Mouse (Mus musculus) gastrocnemius, postnatal 36 days (tissue): ENCODE results near the gene Atp5f1. TPM values are rescaled to one million over a fixed set of nuclear protein-coding genes. Genes with fewer than 3 reads are reported as not detected.
"Not testable (repeated sequence)": the region's sequence is repeated elsewhere in the genome, so short reads cannot be mapped to it uniquely, and the experiment has no call there.

ENCODE experiments used
- DNase-seq, 2 experiments: peaks; one replicate each; pipeline ENCODE4 v3.0.0; 2022
- intact Hi-C: fragments of 180-260 bp; cut with DNase I; formaldehyde crosslinking; loops from one replicate; pipeline ENCODE4 v1.15.1; 2025
- total RNA-seq, 2 experiments: library from RNA; stranded (reverse); gene quantifications; 2 replicates each; pipeline ENCODE4 v1.2.3; 2021

Atp5f1 gene
- total RNA-seq, 2 experiments from 2014 or later = 614 to 667 TPM

- no peak for DNase-seq
- intact Hi-C loops = no loop called here
Measured at GRCm38 (mm10) chr3:105932240-105933071, 27.4 kb downstream of the Atp5f1 start, which contains the start of gene I830077J02Rik. Gene I830077J02Rik (minus strand): TSS chr3:105932664.

GRCm38 (mm10) chr3:105931095-105931494 lies 28.8 kb downstream of the Atp5f1 start:
- no peak for DNase-seq
- intact Hi-C loops = no loop called here

- DNase-seq = no peak
- intact Hi-C loops = no loop called here
Measured at GRCm38 (mm10) chr3:105929821-105930220, 30.1 kb downstream of the Atp5f1 start.

GRCm38 (mm10) chr3:105928781-105929180 lies 31.1 kb downstream of the Atp5f1 start:
- DNase-seq = no peak
- intact Hi-C loops = no loop called here

GRCm38 (mm10) chr3:105928195-105928569 lies 31.7 kb downstream of the Atp5f1 start:
- intact Hi-C loops = no loop called here
- DNase-seq = no peak

GRCm38 (mm10) chr3:105927561-105928194 lies 32.2 kb downstream of the Atp5f1 start:
- intact Hi-C loops = no loop called here
- DNase-seq = no peak

GRCm38 (mm10) chr3:105924616-105925015 lies 35.3 kb downstream of the Atp5f1 start:
- DNase-seq = no peak
- intact Hi-C loops = no loop called here

- no peak for DNase-seq
- intact Hi-C loops = no loop called here
Measured at GRCm38 (mm10) chr3:105921959-105922358, 37.9 kb downstream of the Atp5f1 start.

- DNase-seq, intact Hi-C loops: not testable (repeated sequence)
Measured at GRCm38 (mm10) chr3:105920743-105921142, 39.2 kb downstream of the Atp5f1 start.

GRCm38 (mm10) chr3:105918355-105918745 lies 41.5 kb downstream of the Atp5f1 start:
- DNase-seq = no peak
- intact Hi-C loops = no loop called here

- intact Hi-C loops = no loop called here
- no peak for DNase-seq
Measured at GRCm38 (mm10) chr3:105917656-105918354, 42.1 kb downstream of the Atp5f1 start.

GRCm38 (mm10) chr3:105916455-105916854 lies 43.4 kb downstream of the Atp5f1 start:
- intact Hi-C loops, DNase-seq: not testable (repeated sequence)

- DNase-seq = no peak
- intact Hi-C loops = no loop called here
Measured at GRCm38 (mm10) chr3:105915281-105915680, 44.6 kb downstream of the Atp5f1 start.

- intact Hi-C loops = no loop called here
- no peak for DNase-seq
Measured at GRCm38 (mm10) chr3:105913839-105914681, 45.8 kb downstream of the Atp5f1 start.

- no peak for DNase-seq
- intact Hi-C loops = no loop called here
Measured at GRCm38 (mm10) chr3:105912097-105912880, 47.6 kb downstream of the Atp5f1 start.

GRCm38 (mm10) chr3:105910519-105911190 lies 49.2 kb downstream of the Atp5f1 start:
- intact Hi-C loops = no loop called here
- DNase-seq = no peak

GRCm38 (mm10) chr3:105908976-105909375 lies 50.9 kb downstream of the Atp5f1 start:
- no peak for DNase-seq

GRCm38 (mm10) chr3:105907956-105908655 lies 51.8 kb downstream of the Atp5f1 start:
- intact Hi-C loops = no loop called here
- no peak for DNase-seq

More at GRCm38 (mm10) chr3:105908976-105909375, 50.9 kb downstream of the Atp5f1 start:
- intact Hi-C loops = no loop called here
